Mouse (Mus musculus) testis, postnatal 14 days (tissue): ENCODE measurements around the gene Tmem80.
A peak's percentile ranks its signal among the peaks of the same experiment; 100 is the strongest.

Source experiments
- DNase-seq: peaks from one replicate; pipeline ENCODE4 v3.0.0; 2021; ENCODE audit warnings: low spot score

Tmem80 gene

DNA sequence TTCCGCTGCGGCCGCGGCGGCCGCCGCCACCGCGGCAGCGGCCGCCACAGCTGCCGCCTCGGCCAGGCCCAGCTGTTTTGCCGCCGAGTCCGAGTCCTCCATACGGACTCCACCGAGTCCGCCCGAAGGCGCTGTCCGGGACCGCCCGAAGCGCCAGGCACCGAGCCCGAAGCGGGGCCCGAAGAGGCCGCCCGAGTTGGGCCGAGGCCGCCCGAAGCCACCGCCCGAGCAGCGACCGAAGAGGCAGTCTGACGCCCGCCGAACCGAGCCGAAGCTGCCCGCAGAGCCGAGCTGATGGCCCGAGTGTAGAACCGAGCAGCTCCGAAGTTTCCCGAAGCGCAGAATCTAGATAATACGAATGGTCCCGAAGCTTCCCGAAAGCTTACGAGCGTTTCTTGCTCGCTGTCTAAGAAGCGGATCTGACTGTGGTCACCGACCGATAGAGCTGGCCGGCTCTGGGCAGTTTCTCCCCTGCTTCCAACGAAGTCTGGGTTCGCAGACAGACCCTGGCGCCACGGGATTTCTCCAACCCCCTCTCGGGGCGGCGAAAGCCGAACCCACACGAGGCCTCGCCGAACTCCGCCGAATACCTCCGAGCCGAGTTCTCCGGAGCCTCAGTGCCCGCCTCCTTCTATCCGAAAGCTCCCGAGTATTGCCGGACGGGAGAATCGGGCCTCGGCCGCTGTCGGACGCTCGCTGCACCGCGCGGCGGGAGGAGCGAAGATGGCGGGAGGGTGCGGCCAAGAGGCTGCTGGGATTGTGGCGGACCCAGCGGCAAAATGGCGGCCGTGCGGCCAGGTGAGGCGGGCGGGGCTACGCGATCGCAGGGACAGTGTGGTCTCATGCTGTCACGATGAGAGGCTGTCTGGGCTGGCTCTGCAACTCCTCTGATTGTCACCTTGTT, at the start of gene Tmem80, which contains the start of gene Deaf1:
TSS of gene Tmem80 (plus strand) at position 271 of the 904 bp plus-strand sequence.
TSS of gene Deaf1 (minus strand) at position 222 of the 904 bp plus-strand sequence.
- DNase-seq: peak; percentile 95

DNA sequence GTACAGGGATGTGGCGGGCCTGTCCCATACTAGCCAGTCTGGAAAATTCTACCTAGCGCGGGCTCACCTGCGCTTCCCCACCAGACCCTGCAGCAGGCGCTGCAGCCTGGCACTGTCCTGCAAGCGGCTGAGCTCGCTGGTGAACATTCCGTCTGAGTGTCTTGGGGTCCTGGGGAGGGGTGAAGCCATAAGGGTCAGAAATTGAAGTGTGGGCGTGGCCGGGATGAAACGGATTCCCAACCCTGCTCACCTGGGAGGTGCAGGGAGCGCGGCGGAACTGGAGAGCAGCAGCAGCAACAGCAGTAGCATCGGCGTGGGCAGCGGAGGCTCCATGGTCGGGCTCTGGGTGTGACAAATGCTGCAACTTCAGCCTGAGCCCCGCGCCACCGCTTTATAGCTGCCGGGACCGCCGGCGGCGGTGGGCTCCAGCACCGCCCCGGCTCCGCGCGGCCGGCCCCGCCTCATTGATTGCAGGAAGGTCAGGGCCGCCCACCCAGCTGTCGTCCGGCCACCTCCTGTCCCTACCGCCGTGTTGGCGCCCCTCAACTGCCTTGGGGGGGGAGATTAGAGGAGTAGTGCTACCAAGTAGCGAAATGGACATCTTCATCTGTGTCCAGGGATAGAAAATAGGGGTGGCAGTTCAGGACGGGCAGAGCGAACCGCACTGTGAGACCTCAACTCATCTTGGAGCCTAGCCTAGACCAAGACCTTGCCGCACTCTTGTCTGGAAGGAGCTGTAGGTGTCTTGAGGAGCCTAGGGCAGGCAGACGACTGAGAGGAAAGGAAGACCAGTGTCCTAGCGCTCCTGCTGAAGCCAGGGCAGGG, 48.6 kb upstream of the Tmem80 start, which contains the start of gene Sct:
TSS of gene Sct (minus strand) at position 368 of the 825 bp plus-strand sequence.
- DNase-seq: no peak

DNA sequence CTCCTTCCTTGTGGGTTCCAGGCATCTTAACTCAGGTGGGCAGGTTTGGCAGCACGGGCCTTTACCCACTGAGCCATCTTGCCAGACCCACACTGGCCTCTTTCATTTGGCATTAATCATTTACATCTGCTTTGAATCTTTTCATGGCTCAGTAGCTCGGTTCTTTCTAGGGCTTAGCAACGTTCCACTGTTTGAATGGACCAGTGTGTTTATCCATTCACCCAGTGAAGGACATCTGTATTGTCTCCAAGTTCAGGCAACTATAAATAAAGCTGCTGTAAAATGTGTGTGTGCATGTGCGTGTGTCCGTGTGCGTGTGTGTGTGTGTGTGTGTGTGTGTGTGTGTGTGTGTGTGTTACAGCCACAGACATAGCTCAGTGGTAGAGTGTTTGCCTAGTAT, 46.1 kb upstream of the Tmem80 start:
- DNase-seq: no peak

DNA sequence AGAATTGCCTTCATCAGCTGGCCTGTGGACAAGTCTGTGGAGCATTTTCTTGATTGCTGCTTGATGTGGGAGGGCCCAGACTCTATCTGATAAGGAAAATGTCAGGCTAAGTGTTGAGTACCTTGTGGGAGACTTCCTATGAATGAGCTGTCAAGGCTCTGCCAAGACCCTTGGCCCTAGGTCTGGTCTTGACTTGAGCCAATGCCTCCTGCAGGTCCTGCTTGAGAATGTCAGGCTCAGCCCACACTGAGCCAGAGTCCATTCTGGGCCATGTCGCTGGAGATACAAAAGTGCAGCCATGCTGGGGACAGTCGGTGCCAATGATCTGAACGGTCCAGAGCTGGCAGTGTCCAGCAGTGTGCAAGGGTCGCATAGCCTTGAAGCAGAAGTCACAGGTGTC, 44.8 kb upstream of the Tmem80 start:
- DNase-seq: no peak

DNA sequence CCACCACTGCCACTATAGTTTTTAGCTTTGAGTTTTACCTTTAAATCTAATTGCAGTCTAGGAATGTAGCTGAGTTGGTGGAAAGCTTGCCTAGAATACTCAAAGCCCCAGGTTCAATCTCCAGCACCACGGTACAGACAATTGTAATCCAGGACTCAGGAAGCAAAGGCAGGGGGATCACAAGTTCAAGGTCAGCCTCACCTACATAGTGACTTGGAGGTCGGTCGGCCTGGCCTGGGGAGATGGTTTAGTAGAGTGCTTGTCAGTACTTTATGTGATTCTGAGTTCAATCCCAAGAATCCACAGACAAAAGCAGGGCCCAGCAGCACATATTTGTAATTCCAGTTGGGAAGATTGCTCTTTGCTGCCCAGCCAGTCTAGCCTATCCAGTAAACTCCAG, 39.5 kb upstream of the Tmem80 start:
- no peak for DNase-seq

DNA sequence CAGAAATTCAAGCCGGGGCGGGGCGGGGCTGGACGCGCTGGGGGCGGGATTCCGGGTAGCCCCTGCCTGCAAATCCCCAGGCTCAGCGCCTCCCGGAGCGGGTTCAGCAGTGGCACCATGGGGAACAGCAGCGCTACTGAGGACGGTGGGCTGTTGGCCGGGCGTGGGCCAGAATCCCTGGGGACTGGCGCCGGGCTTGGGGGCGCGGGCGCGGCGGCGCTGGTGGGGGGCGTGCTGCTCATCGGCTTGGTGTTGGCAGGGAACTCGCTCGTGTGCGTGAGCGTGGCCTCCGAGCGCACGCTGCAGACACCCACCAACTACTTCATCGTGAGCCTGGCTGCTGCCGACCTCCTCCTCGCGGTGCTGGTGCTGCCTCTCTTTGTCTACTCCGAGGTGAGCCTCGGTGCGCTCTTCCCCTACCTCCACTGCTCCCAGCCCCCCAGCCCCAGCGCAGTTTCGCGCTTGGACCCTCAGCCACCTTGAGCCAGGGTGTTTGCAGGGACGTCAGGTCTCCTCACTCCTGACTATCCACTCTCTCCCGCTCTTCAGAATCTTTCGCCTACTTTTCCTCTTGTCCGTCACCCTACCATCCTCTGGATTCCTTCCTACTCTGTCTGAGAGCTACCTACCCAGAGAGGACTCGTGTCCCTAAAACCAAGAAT, 35.5 kb upstream of the Tmem80 start, which contains the start of gene Drd4:
TSS of gene Drd4 (plus strand) at position 86 of the 662 bp plus-strand sequence.
- peak; percentile 46 for DNase-seq

DNA sequence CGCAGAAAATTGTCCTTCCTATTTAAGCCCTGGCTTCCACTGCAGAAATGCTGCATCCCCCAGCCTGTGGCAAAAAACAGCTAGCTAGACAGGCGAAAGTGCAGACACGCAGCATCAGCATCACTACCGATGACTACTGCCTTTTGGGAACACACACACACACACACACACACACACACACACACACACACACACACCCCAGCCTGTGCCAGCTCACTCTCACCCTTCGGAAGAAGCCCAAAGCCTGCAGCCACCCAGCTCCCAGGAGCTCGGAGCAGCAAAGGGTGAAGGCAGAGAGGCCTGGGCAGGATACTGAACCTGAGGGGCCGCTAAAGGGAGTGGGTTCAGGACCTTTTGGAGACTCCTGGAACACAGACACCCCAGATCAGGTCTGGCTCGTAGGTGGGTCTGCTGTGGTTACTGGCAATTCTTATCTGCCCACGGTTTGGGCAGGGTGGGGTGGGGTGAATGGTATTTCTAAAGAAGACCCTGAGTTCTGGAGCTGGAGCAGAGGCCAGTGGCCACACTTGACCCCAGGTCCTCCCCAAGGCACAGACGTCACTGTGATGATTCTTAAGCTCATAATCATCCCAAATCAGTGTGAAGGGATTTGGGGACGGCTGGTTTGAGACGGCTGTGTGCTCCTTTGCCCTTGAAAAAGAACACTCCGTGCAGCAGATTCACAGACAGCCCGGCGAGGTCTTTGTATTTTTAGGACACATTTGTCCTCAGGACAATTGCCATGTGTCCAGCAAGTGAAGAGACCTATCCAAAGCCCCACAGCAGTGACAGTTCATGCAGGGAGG, 34.8 kb upstream of the Tmem80 start:
- peak; percentile 74 for DNase-seq

DNA sequence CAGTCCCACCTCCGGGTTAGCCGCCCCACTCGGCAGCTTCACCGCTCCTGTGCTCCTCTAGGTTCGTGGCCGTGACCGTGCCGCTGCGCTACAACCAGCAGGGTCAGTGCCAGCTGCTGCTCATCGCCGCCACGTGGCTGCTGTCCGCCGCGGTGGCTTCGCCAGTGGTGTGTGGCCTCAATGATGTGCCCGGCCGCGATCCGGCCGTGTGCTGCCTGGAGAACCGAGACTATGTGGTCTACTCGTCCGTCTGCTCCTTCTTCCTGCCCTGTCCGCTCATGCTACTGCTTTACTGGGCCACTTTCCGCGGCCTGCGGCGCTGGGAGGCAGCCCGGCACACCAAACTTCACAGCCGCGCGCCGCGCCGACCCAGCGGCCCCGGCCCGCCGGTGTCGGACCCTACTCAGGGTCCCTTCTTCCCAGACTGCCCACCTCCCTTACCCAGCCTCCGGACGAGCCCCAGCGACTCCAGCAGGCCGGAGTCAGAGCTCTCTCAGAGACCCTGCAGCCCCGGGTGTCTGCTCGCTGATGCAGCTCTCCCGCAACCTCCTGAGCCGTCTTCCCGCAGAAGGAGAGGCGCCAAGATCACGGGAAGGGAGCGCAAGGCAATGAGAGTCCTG, 33.6 kb upstream of the Tmem80 start:
- DNase-seq: no peak

DNA sequence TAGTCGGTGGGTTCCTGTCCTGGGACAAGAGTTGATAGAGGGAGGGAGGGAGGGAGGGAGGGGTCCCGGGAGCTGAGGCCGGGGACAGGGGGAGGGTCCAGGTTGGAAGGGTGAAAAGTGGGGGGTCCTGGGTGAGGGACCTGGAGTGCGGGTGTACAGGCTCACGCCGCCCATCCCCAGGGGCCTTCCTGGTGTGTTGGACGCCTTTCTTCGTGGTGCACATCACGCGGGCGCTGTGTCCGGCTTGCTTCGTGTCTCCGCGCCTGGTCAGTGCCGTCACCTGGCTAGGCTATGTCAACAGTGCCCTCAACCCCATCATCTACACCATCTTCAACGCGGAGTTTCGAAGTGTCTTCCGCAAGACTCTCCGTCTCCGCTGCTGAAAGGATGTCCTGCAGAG, 33.1 kb upstream of the Tmem80 start:
- DNase-seq: no peak

DNA sequence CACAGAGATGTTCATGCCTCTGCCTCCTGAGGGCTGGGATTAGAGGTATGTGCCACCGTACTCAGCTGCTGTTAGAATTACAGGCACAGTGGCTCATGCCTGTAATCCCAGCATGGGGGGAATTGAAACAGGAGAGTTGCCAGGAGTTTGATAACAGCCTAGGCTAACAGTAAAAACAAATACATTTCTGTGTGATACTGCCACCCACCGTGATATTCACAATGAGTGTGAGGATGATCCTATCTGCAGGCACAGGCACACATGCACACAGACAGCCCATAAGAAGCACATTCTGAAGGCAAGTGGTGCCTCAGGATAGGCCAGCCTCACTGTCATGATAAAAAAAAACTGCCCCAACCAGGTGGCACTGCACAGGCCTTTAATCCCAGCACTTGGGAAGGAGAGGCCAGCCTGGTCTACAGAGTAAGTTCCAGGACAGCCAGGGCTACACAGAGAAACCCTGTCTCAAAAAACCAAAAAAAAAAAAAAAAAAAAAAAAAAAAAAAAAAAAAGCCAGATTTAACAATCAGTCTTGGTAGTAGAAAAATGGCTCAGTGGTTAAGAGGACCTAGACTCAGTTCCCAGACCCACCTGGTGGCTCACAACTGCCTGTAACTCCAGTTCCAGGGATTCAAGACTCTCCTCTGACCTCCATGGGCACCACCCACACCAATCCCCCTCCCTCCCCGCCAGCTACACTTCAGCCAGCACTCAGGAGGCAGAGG, 29.5 kb upstream of the Tmem80 start:
- DNase-seq: no peak

DNA sequence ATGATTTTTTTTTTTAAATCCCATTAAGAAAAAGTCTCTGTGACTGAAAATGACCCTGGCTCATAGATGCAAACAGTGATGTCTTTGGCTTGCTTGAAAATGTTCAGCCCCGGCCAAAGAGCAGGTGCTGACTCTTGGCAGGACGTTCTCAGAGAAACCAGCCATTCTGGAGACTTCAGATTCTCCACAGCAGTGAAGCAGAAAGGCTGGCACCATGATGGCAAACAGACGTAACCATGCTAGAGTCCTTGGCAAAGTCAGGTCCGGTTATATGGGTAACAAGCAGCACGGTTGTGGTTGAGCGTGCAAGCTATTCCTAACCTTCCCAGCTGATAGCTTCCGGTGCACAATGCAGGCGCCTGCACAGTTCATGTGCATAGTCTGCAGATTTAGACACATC, 28.4 kb upstream of the Tmem80 start:
- no peak for DNase-seq

DNA sequence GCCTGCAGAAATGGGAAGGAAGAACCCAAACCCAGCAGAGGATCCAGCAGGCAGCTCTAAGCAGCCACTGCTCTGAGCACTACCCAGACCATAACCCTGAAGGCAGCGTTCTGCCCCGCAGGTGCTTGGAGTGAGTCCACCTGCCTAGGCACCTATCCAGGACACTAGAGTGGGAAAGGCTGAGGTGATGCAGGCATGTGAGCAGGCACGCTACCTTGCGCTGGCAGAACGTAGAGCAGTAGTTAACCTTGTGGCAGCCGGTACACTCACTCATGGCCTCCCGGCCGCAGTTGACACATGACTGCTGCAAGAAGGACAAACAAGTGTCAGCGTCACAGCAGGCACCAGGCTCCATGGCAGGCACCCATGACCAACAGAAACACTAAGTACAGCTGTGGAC, 26.2 kb upstream of the Tmem80 start:
- no peak for DNase-seq

DNA sequence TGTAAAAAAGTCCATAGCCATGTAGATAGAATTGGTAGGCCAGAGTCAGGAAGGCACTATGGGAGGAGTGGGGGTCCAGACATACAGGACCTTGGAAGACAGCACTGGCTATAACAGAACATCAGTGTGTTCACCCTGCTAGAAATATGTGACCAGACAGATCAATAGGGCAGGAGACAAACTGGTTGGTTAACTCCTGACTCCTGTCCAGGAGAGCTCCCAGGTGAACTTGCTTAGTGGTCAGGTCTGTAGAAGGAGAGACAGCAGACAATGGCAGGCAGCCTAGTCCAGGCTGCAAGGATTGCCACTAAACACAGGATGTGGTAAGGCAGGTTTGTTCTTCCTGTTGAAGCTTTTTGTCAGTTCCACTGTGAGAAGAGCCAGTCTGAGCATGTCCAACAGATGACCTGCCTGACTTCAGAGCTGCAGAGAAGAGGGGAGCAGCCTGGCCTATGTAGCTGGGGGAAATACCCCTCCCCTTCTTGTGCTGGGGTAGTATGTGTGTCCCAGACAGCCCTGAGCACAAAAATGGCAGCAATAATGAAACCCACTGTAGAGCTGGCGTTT, 24.8 kb upstream of the Tmem80 start:
- no peak for DNase-seq

DNA sequence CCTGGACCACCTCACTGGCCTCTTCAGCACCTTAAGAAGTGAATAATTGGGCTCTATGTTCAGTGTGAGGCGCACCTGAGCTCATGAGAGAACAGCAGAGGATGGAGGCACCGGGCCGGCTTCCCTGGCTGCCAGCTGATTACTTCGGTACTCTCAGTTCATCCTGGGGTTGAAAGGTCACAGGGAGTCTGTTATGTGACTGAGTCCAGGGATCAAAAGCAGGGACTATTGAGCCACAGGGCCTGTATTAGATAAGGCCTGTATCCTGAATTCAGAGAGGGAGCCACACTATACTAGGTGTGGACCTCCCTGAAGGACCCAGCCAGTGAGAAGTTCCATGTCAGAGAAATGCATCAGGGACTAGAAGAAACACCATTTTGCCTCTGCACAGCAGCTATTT, 23.0 kb upstream of the Tmem80 start:
- no peak for DNase-seq

DNA sequence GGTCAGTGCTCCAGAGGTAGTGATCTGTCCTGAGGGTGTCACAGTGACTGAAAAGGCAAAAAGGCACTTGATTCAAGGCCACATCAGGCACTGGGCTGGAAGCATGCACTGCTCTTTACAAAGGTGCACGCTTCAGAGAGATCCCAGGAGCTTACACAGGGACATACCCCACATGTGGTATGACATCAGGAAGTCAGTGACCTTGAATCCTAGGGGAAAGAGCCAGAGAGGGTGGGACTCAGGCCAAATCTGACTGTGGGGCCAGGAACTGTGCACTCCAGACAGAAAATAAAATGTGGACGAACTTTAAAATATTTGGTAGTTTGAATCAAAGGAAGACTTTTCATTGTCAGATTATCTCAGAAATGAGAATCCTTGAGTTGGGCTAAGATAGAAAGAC, 13.1 kb upstream of the Tmem80 start:
- no peak for DNase-seq

DNA sequence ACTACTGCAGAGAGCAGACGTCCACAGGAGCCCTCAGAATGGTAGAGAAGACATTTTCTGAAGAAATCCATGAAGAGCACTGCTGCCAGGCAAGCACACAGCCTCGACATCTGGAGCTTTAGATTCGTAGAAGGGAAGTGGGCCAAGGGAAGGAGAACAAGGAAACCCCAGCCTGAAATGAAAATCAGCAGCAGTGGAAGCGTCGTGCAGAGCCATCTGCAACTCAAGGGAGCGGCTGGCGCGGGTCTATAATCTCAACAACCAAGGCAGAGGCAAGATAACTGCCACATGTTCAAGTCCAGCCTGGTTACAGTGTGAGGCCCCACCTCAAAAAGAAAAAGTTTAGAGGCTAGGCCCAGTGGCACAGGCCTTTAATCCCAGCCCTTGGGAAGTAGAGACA, 12.5 kb upstream of the Tmem80 start:
- DNase-seq: no peak

DNA sequence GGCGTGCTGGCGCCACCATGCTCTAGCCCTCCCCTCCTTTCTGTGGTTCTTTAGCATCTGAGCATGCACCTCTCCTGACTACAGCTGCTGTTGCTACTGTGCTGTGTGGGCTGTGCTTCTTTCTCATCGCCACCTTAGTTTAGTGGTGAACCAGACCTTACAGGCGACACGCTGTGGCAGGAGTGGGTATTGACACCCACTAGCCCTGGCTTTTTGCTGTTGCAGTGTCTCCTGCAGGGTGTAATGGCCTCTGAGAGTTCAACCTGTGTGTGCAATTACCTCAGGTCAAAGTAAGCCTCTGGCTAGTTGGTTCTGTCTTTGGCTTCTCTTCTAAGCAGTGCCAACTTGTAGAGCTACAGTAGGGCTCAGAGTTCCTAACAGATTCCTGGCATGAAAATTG, 11.6 kb upstream of the Tmem80 start:
- DNase-seq: no peak

DNA sequence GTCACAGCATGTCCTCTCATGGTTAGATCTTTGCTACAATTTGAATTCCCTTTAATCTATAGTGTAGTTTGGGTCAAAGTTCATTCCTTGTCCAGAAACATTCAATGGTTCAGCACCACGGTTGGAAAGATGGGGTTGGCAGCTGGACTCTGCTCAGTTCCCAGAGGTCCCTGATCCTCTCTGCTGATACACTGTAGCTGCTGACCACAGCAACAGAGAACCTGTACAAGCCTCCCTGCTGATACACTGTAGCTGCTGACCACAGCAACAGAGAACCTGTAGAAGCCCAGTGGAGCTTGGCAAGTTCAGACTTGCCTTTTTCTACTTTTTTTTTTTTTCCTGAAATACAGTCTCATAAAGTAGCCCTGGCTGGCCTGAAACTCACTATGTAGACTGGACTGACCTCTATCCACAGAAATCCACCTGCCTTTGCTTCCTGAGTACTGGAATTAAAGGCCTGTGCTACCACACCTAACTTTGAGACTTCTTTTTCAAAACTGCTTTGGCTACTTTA, 9.9 kb upstream of the Tmem80 start:
- peak; percentile 73 for DNase-seq

DNA sequence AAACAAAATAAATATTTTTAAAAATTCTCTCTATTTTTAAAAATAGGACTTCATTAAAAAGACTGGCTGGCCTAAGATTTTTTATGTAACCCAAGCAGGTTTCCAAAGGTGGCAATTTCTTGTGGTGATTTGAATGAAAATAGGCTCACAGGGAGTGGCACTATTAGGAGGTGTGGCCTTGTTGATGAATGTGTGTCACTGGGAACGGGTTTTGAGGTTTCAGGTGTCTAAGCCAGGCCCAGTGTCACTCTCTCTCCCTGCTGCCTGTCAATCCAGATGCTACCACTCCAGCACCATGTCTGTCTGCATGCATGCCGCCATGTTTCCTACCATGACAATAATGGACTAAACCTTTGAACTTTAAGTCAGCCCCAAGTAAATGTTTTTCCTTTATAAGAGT, 8.1 kb upstream of the Tmem80 start:
- no peak for DNase-seq

DNA sequence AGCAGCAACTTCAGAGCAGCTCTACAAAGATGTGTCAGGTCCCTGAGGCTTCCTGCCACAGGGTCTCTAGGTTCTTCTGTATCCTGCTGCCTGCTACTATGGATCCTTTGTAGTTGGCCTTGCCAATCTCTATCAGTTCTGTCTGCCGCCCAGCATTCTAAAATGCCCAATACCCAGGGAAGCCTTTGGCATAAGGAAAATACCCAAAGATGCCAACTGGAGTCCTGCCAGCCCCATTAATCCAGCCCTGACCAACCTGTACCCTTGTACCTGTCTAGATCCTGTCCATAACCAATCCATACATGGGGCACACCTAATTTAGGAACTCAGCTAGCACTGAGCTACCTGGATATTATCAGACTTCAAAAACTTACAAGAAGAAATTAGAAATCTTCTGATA, 2.9 kb upstream of the Tmem80 start:
- DNase-seq: no peak
